33 mouse cellular contexts compared by ENCODE assay signal in the genomic region with DNA sequence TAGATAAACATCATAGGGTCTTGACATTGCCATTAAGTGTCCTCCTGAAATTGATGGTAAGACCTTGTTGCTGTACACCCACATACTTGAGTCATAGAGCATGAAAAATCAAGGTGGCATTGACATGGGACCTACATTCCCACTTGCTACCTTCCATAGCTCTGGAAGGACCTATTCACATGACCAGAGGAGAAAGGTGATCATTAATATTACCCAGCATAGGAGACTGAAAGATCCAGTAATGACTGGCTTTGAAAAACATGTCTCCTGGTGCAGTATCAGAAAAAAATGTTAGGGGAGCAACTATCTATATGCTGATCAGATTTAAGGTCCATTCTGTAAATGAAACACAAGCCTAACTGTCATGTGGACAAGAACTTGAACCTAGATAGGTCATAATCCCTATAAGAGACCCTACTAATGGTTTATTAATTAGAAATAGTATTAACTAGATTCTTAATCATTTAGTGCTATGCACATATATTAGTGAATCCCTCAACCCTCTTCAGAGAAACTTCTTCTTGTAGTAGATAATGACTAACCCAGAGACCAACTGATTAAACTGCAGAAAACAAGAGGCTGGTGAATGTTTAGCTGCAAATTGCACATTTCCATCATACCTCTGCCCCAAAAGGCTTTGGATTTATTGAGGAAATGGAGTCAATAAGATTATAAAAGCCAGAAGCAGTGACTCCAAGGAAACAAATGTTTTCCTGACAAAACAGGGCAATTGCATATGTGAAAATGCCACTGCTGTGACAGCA. TPM values are rescaled to one million over a fixed set of nuclear protein-coding genes. Genes with fewer than 3 reads are reported as not detected.
DNase-seq lines count a peak whose midpoint lies in the region; ATAC-seq and TF ChIP-seq lines count a peak whose summit lies in the region.
"Had no signal": no experiment of that assay in that cellular context is flagged by ENCODE, and none has a peak within 500 bp of the region (broad histone marks: within the 10 kb centered on the region; RNA-seq: fewer than 3 reads in every experiment).

No protein-coding gene starts in this region.

- H3K9ac ChIP-seq in kidney, embryonic 14.5 days (ENCODE audit: low read depth, low read length): no peak overlapping the region
- H3K9ac ChIP-seq in kidney, postnatal 0 days (ENCODE audit: low read depth, low read length): no peak overlapping the region
- H3K9ac ChIP-seq: forebrain, embryonic 13.5 days; hindbrain, embryonic 13.5 days had no signal

- TF ChIP-seq CTCF in kidney, adult 2 months (conservative IDR thresholded peaks at IDR 0.05; ENCODE audit: insufficient read depth, insufficient read length, low read depth, low read length): no peak
- TF ChIP-seq CTCF in kidney, postnatal 0 days (IDR thresholded peaks at IDR 0.05; ENCODE audit: low read depth): no peak

- no peak for TF ChIP-seq POLR2A in kidney, adult 2 months (IDR thresholded peaks at IDR 0.05; ENCODE audit: low read depth, low read length)

- peak overlapping the region; percentile 99 for H3K27ac ChIP-seq in kidney, adult 2 months (ENCODE audit: insufficient read depth, low read depth, low read length)
- H3K27ac ChIP-seq in kidney, embryonic 14.5 days (ENCODE audit: low read depth, low read length): no peak overlapping the region
- peak overlapping the region; percentile 62; the same call in 1 of the 2 replicates for H3K27ac ChIP-seq in kidney, postnatal 0 days
- H3K27ac ChIP-seq: forebrain, embryonic 10.5 days; forebrain, embryonic 13.5 days; hindbrain, embryonic 10.5 days; hindbrain, embryonic 13.5 days had no signal

- ATAC-seq in kidney, embryonic 14.5 days (ENCODE audit: low FRiP score, low TSS enrichment): no peak; the same call in 1 of the 2 replicates
- ATAC-seq in kidney, postnatal 0 days (replicated peaks; ENCODE audit: low FRiP score, low read depth): peak; percentile 84
- ATAC-seq: activated CD4-positive, CD25-positive, alpha-beta regulatory T cell, adult 4 months; forebrain, embryonic 13.5 days; forebrain, embryonic 16.5 days had no signal

- H3K9me3 ChIP-seq in kidney, embryonic 14.5 days (ENCODE audit: control insufficient read depth, low read length): no peaks in the 10 kb centered on the region
- H3K9me3 ChIP-seq in kidney, postnatal 0 days (replicated peaks; ENCODE audit: low read length): no peaks in the 10 kb centered on the region
- H3K9me3 ChIP-seq: forebrain, embryonic 10.5 days; forebrain, embryonic 13.5 days; hindbrain, embryonic 10.5 days; hindbrain, embryonic 13.5 days had no signal

- H3K4me1 ChIP-seq in kidney, adult 2 months (ENCODE audit: control insufficient read depth, insufficient read depth, low read length): peaks cover 7% of the 10 kb centered on the region; the same call in 1 of the 2 replicates
- no peaks in the 10 kb centered on the region for H3K4me1 ChIP-seq in kidney, embryonic 14.5 days (ENCODE audit: control insufficient read depth, insufficient read depth, low read length)
- H3K4me1 ChIP-seq in kidney, postnatal 0 days (replicated peaks; ENCODE audit: insufficient read depth, low read length): no peaks in the 10 kb centered on the region
- H3K4me1 ChIP-seq: forebrain, embryonic 10.5 days; forebrain, embryonic 13.5 days; hindbrain, embryonic 10.5 days; hindbrain, embryonic 13.5 days had no signal

- intact Hi-C loops in heart, postnatal 14 days (cut with DNase I): no loop called here

- no peak overlapping the region for H3K4me2 ChIP-seq in kidney, embryonic 14.5 days (replicated peaks; ENCODE audit: low read depth, low read length)
- no peak overlapping the region for H3K4me2 ChIP-seq in kidney, postnatal 0 days (ENCODE audit: low read length)
- H3K4me2 ChIP-seq: forebrain, embryonic 13.5 days; heart, embryonic 11.5 days; hindbrain, embryonic 13.5 days had no signal

- H3K4me3 ChIP-seq in kidney, adult 2 months (ENCODE audit: insufficient read depth, low read depth, low read length): no peak overlapping the region
- no peak overlapping the region for H3K4me3 ChIP-seq in kidney, embryonic 14.5 days (ENCODE audit: low read length)
- no peak overlapping the region for H3K4me3 ChIP-seq in kidney, postnatal 0 days (replicated peaks; ENCODE audit: low read depth, low read length)
- H3K4me3 ChIP-seq: forebrain, embryonic 10.5 days; forebrain, embryonic 13.5 days; hindbrain, embryonic 10.5 days; hindbrain, embryonic 13.5 days had no signal

- no peaks in the 10 kb centered on the region for H3K36me3 ChIP-seq in kidney, adult 2 months (ENCODE audit: control insufficient read depth, insufficient read depth, low read length)
- no peaks in the 10 kb centered on the region for H3K36me3 ChIP-seq in kidney, embryonic 14.5 days (ENCODE audit: control insufficient read depth, insufficient read depth, low read length)
- no peaks in the 10 kb centered on the region for H3K36me3 ChIP-seq in kidney, postnatal 0 days (ENCODE audit: insufficient read depth, low read length)
- H3K36me3 ChIP-seq: forebrain, embryonic 10.5 days; hindbrain, embryonic 10.5 days; hindbrain, embryonic 13.5 days had no signal

- DNase-seq in heart, adult 11 months: peak; percentile 46
- DNase-seq in heart, postnatal 14 days: no peak
- peak; percentile 74 for DNase-seq in kidney, adult 2 months
- peak; percentile 27 for DNase-seq in kidney, postnatal 0 days (ENCODE audit: low spot score)
- DNase-seq in spleen, postnatal 10 days (ENCODE audit: low spot score in 2 of 2): no peak
- no peak for DNase-seq in testis, postnatal 10 days (ENCODE audit: low spot score)
- DNase-seq: adrenal gland, adult 8-10 months; adrenal gland, postnatal 25 days; cerebellum, adult 11-12 months; cerebellum, adult 8-10 months; cerebellum, postnatal 10 days; cerebellum, postnatal 36 days; embryo, embryonic 11 days; gastrocnemius, postnatal 10 days; gastrocnemius, postnatal 36 days; heart, postnatal 36 days had no signal

- no peaks in the 10 kb centered on the region for H3K27me3 ChIP-seq in kidney, adult 2 months (replicated peaks; ENCODE audit: control insufficient read depth, insufficient read depth, low read length)
- no peaks in the 10 kb centered on the region for H3K27me3 ChIP-seq in kidney, embryonic 14.5 days (ENCODE audit: control insufficient read depth, insufficient read depth, low read length)
- no peaks in the 10 kb centered on the region for H3K27me3 ChIP-seq in kidney, postnatal 0 days (ENCODE audit: insufficient read depth, low read length)
- H3K27me3 ChIP-seq: forebrain, embryonic 13.5 days; hindbrain, embryonic 13.5 days had no signal

RNA-seq across cellular contexts. Expression of gene Sult1e1, which starts 23.2 kb away (rescaled TPM):
- total RNA-seq in heart, postnatal 14 days (2021): not detected
- not detected in 2 replicates for polyA plus RNA-seq in kidney, adult 2 months (2012; rRNA removed)
- 1.2 and 1.4 TPM in 2 replicates for polyA plus RNA-seq in kidney, embryonic 14.5 days (2014; fragmentation: Nextera tagmentation; extraction: Ambion mirVana)
- polyA plus RNA-seq in kidney, postnatal 0 days (2015; fragmentation: Nextera tagmentation; extraction: Ambion mirVana): 0.65 and 0.78 TPM in 2 replicates
- total RNA-seq: gastrocnemius, adult 18-20 months; gastrocnemius, postnatal 10 days; gastrocnemius, postnatal 36 days; granulocyte monocyte progenitor cell, adult 5-6 weeks had no signal
- polyA plus RNA-seq: activated CD4-positive, CD25-positive, alpha-beta regulatory T cell, adult 4 months; brain, embryonic 14.5 days; cortical plate, adult 2 months; forebrain, embryonic 13.5 days; forebrain, embryonic 16.5 days; heart, embryonic 11.5 days; heart, embryonic 14.5 days; heart, postnatal 0 days; hindbrain, embryonic 10.5 days; hindbrain, embryonic 13.5 days had no signal

RNA-seq across cellular contexts. Expression of gene Sult1d1, which starts 45.7 kb away (rescaled TPM):
- under 1 TPM in 1 of 2 experiments, not detected in 1; 0.36 TPM for total RNA-seq in heart, postnatal 14 days (2021)
- polyA plus RNA-seq in kidney, adult 2 months (2012; rRNA removed): 20.3 and 34.2 TPM in 2 replicates
- 16.7 and 31.0 TPM in 2 replicates for polyA plus RNA-seq in kidney, embryonic 14.5 days (2014; fragmentation: Nextera tagmentation; extraction: Ambion mirVana)
- polyA plus RNA-seq in kidney, postnatal 0 days (2015; fragmentation: Nextera tagmentation; extraction: Ambion mirVana): 192 and 215 TPM in 2 replicates
- total RNA-seq: adrenal gland, postnatal 25 days; ES-E14; gastrocnemius, adult 18-20 months; gastrocnemius, postnatal 36 days; granulocyte monocyte progenitor cell, adult 5-6 weeks; heart, postnatal 36 days had no signal
- polyA plus RNA-seq: brain, embryonic 14.5 days; cortical plate, adult 2 months; embryonic facial prominence, embryonic 11.5 days; forebrain, embryonic 10.5 days; forebrain, embryonic 13.5 days; forebrain, embryonic 16.5 days; heart, embryonic 11.5 days; heart, embryonic 14.5 days; heart, postnatal 0 days; hindbrain, embryonic 10.5 days; hindbrain, embryonic 13.5 days had no signal

RNA-seq across cellular contexts. Expression of gene Csn1s1, which starts 51.5 kb away (rescaled TPM):
- total RNA-seq in heart, postnatal 14 days (2021): not detected
- polyA plus RNA-seq in kidney, adult 2 months (2012; rRNA removed): not detected in 2 replicates
- polyA plus RNA-seq in kidney, embryonic 14.5 days (2014; fragmentation: Nextera tagmentation; extraction: Ambion mirVana): not detected in 2 replicates
- not detected in 2 replicates for polyA plus RNA-seq in kidney, postnatal 0 days (2015; fragmentation: Nextera tagmentation; extraction: Ambion mirVana)
- total RNA-seq: adrenal gland, adult 8-10 months; adrenal gland, postnatal 25 days; ES-E14; gastrocnemius, adult 18-20 months; gastrocnemius, postnatal 10 days; gastrocnemius, postnatal 36 days; granulocyte monocyte progenitor cell, adult 5-6 weeks; heart, adult 8-10 months; heart, postnatal 36 days had no signal
- polyA plus RNA-seq: activated CD4-positive, CD25-positive, alpha-beta regulatory T cell, adult 4 months; brain, embryonic 14.5 days; cortical plate, adult 2 months; embryonic facial prominence, embryonic 11.5 days; forebrain, embryonic 10.5 days; forebrain, embryonic 13.5 days; forebrain, embryonic 16.5 days; heart, embryonic 11.5 days; heart, embryonic 14.5 days; heart, postnatal 0 days; hindbrain, embryonic 10.5 days; hindbrain, embryonic 13.5 days had no signal

Comparison
In these comparisons a context has a peak if more than half of its experiments do, and no peak if none do; other contexts are left out.
1. DNase-seq: peak in heart, adult 11 months (single experiment), kidney, adult 2 months (single experiment) and kidney, postnatal 0 days (single experiment); none in heart, postnatal 14 days (0 of 2), spleen, postnatal 10 days (0 of 2) and testis, postnatal 10 days (single experiment).